Mouse (Mus musculus) heart, adult 2 months (tissue): Measurements from ENCODE around the gene Kcnj6.

Source experiments
- CTCF ChIP-seq: fragments of 200-600 bp; IDR thresholded peaks from 2 replicates; pipeline ENCODE4 v1.8.1; 2022; ENCODE audit warnings: antibody characterized with exemption, mild to moderate bottlenecking, moderate library complexity
- EP300 ChIP-seq: fragments of 200-500 bp; IDR thresholded peaks from 2 replicates; pipeline ENCODE4 v1.6.1; 2011; ENCODE audit warnings: low read depth, low read length, control low read depth; ENCODE audit not compliant: insufficient read depth
- POLR2A ChIP-seq: fragments of 200-500 bp; IDR thresholded peaks from 2 replicates; pipeline ENCODE4 v1.6.1; 2011; ENCODE audit warnings: mild to moderate bottlenecking, low read depth, low read length, control low read depth; ENCODE audit not compliant: insufficient read depth

DNA sequence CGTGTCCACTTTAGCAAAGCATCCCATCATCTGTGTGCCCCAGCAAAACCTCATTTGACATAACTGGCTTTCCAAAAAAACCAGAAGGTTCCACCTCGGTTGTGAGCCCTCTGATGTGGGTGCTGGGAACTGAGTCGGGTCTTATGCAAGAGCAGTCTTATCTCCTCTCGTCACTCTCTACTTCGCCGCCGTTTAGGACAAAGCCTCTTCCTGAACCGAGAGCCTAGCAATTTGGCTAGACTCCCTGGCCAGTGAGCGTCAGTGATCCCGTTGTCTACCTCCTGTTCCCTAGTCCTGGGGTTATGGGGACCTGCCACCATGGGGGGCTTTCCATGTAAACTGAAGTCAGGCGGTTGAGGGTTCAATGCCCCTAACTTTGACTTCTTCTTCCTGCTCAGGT lies 280.4 kb downstream of the Kcnj6 start:
- TF ChIP-seq CTCF (no peak), EP300 (no peak), POLR2A (no peak)
